Mouse (Mus musculus) heart, embryonic 14.5 days (tissue): ENCODE measurements around the gene Nisch. TPM values are rescaled to one million over a fixed set of nuclear protein-coding genes. Genes with fewer than 3 reads are reported as not detected.

Experiments used
- ATAC-seq: fragments of 200-750 bp; cut with Nextera tagmentation; 2 replicates; pipeline ENCODE4 v1.8.0; 2017; ENCODE audit warnings: low read depth, moderate TSS enrichment; ENCODE audit not compliant: insufficient number of reproducible peaks, insufficient read depth, low FRiP score
- H3K27ac ChIP-seq, 2 experiments: fragments of 200-500 bp in 1 of 2; fragments of 300-500 bp in 1 of 2; sonication (generic) in 1 of 2; replicated peaks in 1 of 2; 2 replicates each; pipeline ENCODE4 v1.5.1; 2012 to 2014; ENCODE audit warnings: low read depth in 2 of 2, low read length in 2 of 2, control low read depth in 1 of 2, mild to moderate bottlenecking in 1 of 2, mixed read lengths in 1 of 2; ENCODE audit not compliant: control insufficient read depth in 1 of 2, insufficient read depth in 1 of 2
- H3K27me3 ChIP-seq: fragments of 300-500 bp; sonication (generic); 2 replicates; pipeline ENCODE4 v1.6.1; 2014; ENCODE audit warnings: mild to moderate bottlenecking, low read length, control low read depth; ENCODE audit not compliant: control insufficient read depth, insufficient read depth
- H3K36me3 ChIP-seq: fragments of 300-500 bp; sonication (generic); 2 replicates; pipeline ENCODE4 v1.6.1; 2014; ENCODE audit warnings: mild to moderate bottlenecking, control low read depth, low read length, mixed read lengths; ENCODE audit not compliant: control insufficient read depth, insufficient read depth
- H3K4me1 ChIP-seq, 2 experiments: fragments of 200-500 bp in 1 of 2; fragments of 300-500 bp in 1 of 2; sonication (generic) in 1 of 2; 2 replicates each; pipeline ENCODE4 v1.6.1; 2012 to 2014; ENCODE audit warnings: low read length in 2 of 2, control low read depth in 1 of 2, mixed read lengths in 1 of 2; ENCODE audit not compliant: control insufficient read depth in 2 of 2, insufficient read depth in 2 of 2
- H3K4me2 ChIP-seq: fragments of 300-500 bp; sonication (generic); 2 replicates; pipeline ENCODE4 v1.6.1; 2014; ENCODE audit warnings: mild to moderate bottlenecking, low read length
- H3K4me3 ChIP-seq, 2 experiments: fragments of 200-500 bp in 1 of 2; fragments of 300-500 bp in 1 of 2; sonication (generic) in 1 of 2; 2 replicates each; pipeline ENCODE4 v1.5.1; 2012 to 2014; ENCODE audit warnings: low read length in 2 of 2, mild to moderate bottlenecking in 2 of 2, control low read depth in 1 of 2, low read depth in 1 of 2, moderate library complexity in 1 of 2; ENCODE audit not compliant: control insufficient read depth in 1 of 2, insufficient read depth in 1 of 2
- H3K9ac ChIP-seq: fragments of 300-500 bp; sonication (generic); 2 replicates; pipeline ENCODE4 v1.6.1; 2014; ENCODE audit warnings: mild to moderate bottlenecking, low read length
- H3K9me3 ChIP-seq: fragments of 300-500 bp; sonication (generic); 2 replicates; pipeline ENCODE4 v1.6.1; 2016; ENCODE audit warnings: low read length, control low read depth; ENCODE audit not compliant: control insufficient read depth
- WGBS: fragments of 180-500 bp; shearing (Covaris S2); extraction: QIAGEN DNeasy Blood & Tissue Kit; methylation state at CpG from one replicate; pipeline ENCODE4 v1.1.7; 2014; 5-methylcytosine and 5-hydroxymethylcytosine counted together
- polyA plus RNA-seq: library from polyadenylated mRNA; unstranded; fragments of >200 nt; fragmentation: Nextera tagmentation; extraction: Ambion mirVana; gene quantifications from 2 replicates; pipeline ENCODE4 v1.2.1, GENCODE M21; 2014

The Nisch gene
- polyA plus RNA-seq = 308 and 317 TPM in 2 replicates

- WGBS = 78% methylated on average over 2 of the region's 2 CpGs
- Histone ChIP-seq H3K4me2 (peak within 1 kb of the TSS; percentile 45), H3K9me3 (no peaks in the 10 kb centered on the region), H3K27ac (no peak within 1 kb of the TSS; a peak in 2 of 4 replicates), H3K4me3 (no peak within 1 kb of the TSS; a peak in 1 of 4 replicates), H3K27me3 (no peaks in the 10 kb centered on the region), H3K9ac (peak within 1 kb of the TSS; percentile 58), H3K4me1 (peaks cover 35 to 37% of the 10 kb centered on the region in 2 experiments), H3K36me3 (peaks cover 12% of the 10 kb centered on the region)
- ATAC-seq = no peak
Measured at GRCm38 (mm10) chr14:31216846-31217245, at the start of gene Nisch. TSS of gene Nisch (minus strand) at chr14:31216946.

- H3K27me3 ChIP-seq = no peaks in the 10 kb centered on the region
- no peak overlapping the region for H3K4me2 ChIP-seq
- no peaks in the 10 kb centered on the region for H3K4me1 ChIP-seq
- H3K9ac ChIP-seq = no peak overlapping the region
- no peaks in the 10 kb centered on the region for H3K9me3 ChIP-seq
- no peak overlapping the region for H3K27ac ChIP-seq
- 93% methylated on average over 9 of the region's 9 CpGs for WGBS
- no peak for ATAC-seq
- H3K4me3 ChIP-seq = no peak overlapping the region
- H3K36me3 ChIP-seq = peaks cover 61% of the 10 kb centered on the region
Measured at GRCm38 (mm10) chr14:31260932-31261331, 44.2 kb upstream of the Nisch start.

GRCm38 (mm10) chr14:31260374-31260773 is 43.6 kb upstream of the Nisch start:
- Histone ChIP-seq H3K4me1 (no peaks in the 10 kb centered on the region), H3K4me2 (no peak overlapping the region), H3K4me3 (no peak overlapping the region), H3K9me3 (no peaks in the 10 kb centered on the region), H3K27me3 (no peaks in the 10 kb centered on the region), H3K36me3 (peaks cover 67% of the 10 kb centered on the region), H3K27ac (no peak overlapping the region), H3K9ac (no peak overlapping the region)
- WGBS = 93% methylated on average over 4 of the region's 4 CpGs
- ATAC-seq = no peak

GRCm38 (mm10) chr14:31258476-31259050 is 41.8 kb upstream of the Nisch start:
- H3K4me2 ChIP-seq = no peak overlapping the region
- H3K36me3 ChIP-seq = peaks cover 85% of the 10 kb centered on the region
- H3K4me1 ChIP-seq = no peaks in the 10 kb centered on the region
- H3K27ac ChIP-seq = no peak overlapping the region
- no peak overlapping the region for H3K4me3 ChIP-seq
- WGBS = 93% methylated on average over 14 of the region's 14 CpGs
- no peak overlapping the region for H3K9ac ChIP-seq
- H3K27me3 ChIP-seq = no peaks in the 10 kb centered on the region
- no peaks in the 10 kb centered on the region for H3K9me3 ChIP-seq
- no peak for ATAC-seq

- H3K9ac ChIP-seq = peak overlapping the region; percentile 99
- H3K4me3 ChIP-seq = peak overlapping the region; percentile 65 to 98
- H3K27me3 ChIP-seq = no peaks in the 10 kb centered on the region
- WGBS = 80% methylated on average over 5 of the region's 5 CpGs
- no peaks in the 10 kb centered on the region for H3K9me3 ChIP-seq
- no peak for ATAC-seq
- peaks cover 43% of the 10 kb centered on the region for H3K36me3 ChIP-seq
- H3K4me1 ChIP-seq = peaks cover 3 to 15% of the 10 kb centered on the region in 2 experiments
- 0 out of 4 replicates have a peak overlapping the region, but pooled peaks of 1 of the 2 experiments have one; percentile 80 for H3K27ac ChIP-seq
- peak overlapping the region; percentile 94 for H3K4me2 ChIP-seq
Measured at GRCm38 (mm10) chr14:31252091-31252490, 35.3 kb upstream of the Nisch start.

- no peaks in the 10 kb centered on the region for H3K27me3 ChIP-seq
- peak overlapping the region; percentile 94 for H3K4me2 ChIP-seq
- H3K36me3 ChIP-seq = peaks cover 39% of the 10 kb centered on the region
- peak overlapping the region; percentile 99 for H3K9ac ChIP-seq
- peaks cover 3 to 17% of the 10 kb centered on the region in 2 experiments for H3K4me1 ChIP-seq
- H3K4me3 ChIP-seq = peak overlapping the region; percentile 65 to 98
- 2% methylated on average over 18 of the region's 18 CpGs for whole genome bisulfite sequencing
- peak overlapping the region; percentile 58 to 80 for H3K27ac ChIP-seq
- no peaks in the 10 kb centered on the region for H3K9me3 ChIP-seq
- ATAC-seq = peak; percentile 3; the same call in 1 of the 2 replicates
Measured at GRCm38 (mm10) chr14:31251626-31252025, 34.9 kb upstream of the Nisch start.

GRCm38 (mm10) chr14:31251084-31251604 is 34.4 kb upstream of the Nisch start, which contains the start of the genes Phf7 and Bap1:
TSS of gene Phf7 (minus strand) at chr14:31251317.
TSS of gene Bap1 (plus strand) at chr14:31251450.
- no peaks in the 10 kb centered on the region for H3K9me3 ChIP-seq
- peaks cover 6 to 22% of the 10 kb centered on the region in 2 experiments for H3K4me1 ChIP-seq
- no peaks in the 10 kb centered on the region for H3K27me3 ChIP-seq
- H3K4me3 ChIP-seq = peak within 1 kb of the TSS; percentile 65 to 98
- H3K36me3 ChIP-seq = peaks cover 34% of the 10 kb centered on the region
- peak within 1 kb of the TSS; percentile 99 for H3K9ac ChIP-seq
- WGBS = under 1% methylated on average over 74 of the region's 75 CpGs
- peak; percentile 91 for ATAC-seq
- H3K4me2 ChIP-seq = peak within 1 kb of the TSS; percentile 94
- peak within 1 kb of the TSS; percentile 94 to 95 for H3K27ac ChIP-seq
